Mouse (Mus musculus): ENCODE results near the gene Gm10518. TPM values are rescaled to one million over a fixed set of nuclear protein-coding genes. Genes with fewer than 3 reads are reported as not detected.

The Gm10518 gene
- not detected in 2 replicates for polyA plus RNA-seq (2015; fragmentation: Nextera tagmentation; extraction: Ambion mirVana)

DNA sequence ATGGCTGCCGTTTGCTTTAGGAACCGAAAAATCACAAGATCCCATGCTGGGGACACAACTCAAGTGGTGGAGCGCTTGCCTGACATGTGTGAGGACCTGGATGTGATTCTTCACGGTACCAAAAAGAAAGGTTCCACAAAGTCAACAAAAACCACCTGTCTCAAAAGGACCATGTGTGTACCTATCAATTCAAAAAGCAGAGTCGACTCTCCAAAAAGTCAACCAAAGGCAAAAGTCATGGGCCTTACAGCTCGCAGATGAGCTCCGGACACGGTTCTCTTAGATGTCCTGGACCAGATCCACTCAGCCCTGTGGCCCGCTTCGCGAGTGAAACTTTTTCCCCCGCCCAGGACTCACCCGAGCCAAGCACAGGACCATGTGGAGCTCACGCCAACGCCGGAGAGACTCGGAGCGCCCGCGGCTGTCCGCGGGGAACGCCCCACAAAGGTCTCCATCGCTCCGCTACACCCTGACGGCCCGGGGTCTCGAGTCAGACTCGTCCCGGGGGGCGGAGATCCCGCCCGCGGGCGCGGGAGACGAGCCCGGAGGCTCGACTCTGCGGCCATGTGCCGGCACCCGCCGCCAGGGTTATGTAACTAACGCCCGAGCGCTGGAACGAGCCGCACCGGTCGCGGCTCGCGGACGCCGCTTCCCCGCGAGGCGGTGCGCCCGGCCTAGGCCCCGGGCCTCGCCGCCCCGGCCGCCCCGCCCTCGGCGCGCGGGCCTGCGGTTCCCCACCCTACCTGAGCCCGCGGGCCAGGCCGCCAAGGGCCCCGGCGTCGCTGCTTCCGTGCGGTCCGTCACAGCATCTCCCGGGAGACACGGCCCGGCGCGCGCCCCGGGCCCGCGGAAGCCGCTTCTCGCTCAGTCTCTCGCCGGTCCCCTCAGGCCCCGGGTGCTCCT is at the start of gene Gm10518:
Gm10518 (plus strand) TSS at position 767 of the 903 bp plus-strand sequence.
- H3K9me3 ChIP-seq = no peaks in the 10 kb centered on the region
- H3K4me1 ChIP-seq = peaks cover 25% of the 10 kb centered on the region
- H3K36me3 ChIP-seq = peaks cover 15% of the 10 kb centered on the region
- H3K4me3 ChIP-seq = peak within 1 kb of the TSS; percentile 69
- peak within 1 kb of the TSS; percentile 98 for H3K27ac ChIP-seq (replicated peaks)
- no peaks in the 10 kb centered on the region for H3K27me3 ChIP-seq (replicated peaks)
- WGBS = under 1% methylated on average over 85 of the region's 94 CpGs
- peak within 1 kb of the TSS; percentile 89 for H3K4me2 ChIP-seq
- ATAC-seq (ENCODE audit: extremely low read depth, insufficient number of reproducible peaks, low FRiP score, low TSS enrichment) = peak; percentile 59
- H3K9ac ChIP-seq = peak within 1 kb of the TSS; percentile 97

GRCm38 (mm10) chr1:179756477-179756876 is 46.7 kb upstream of the Gm10518 start:
- H3K9me3 ChIP-seq = no peaks in the 10 kb centered on the region
- no peak overlapping the region for H3K9ac ChIP-seq
- ATAC-seq (ENCODE audit: extremely low read depth, insufficient number of reproducible peaks, low FRiP score, low TSS enrichment) = no peak
- H3K4me3 ChIP-seq = no peak overlapping the region
- peaks cover 86% of the 10 kb centered on the region for H3K36me3 ChIP-seq
- no peak overlapping the region for H3K27ac ChIP-seq (replicated peaks)
- H3K4me2 ChIP-seq = no peak overlapping the region
- no peaks in the 10 kb centered on the region for H3K27me3 ChIP-seq (replicated peaks)
- H3K4me1 ChIP-seq = no peaks in the 10 kb centered on the region

GRCm38 (mm10) chr1:179760086-179760485 is 43.1 kb upstream of the Gm10518 start:
- no peak overlapping the region for H3K27ac ChIP-seq (replicated peaks)
- H3K36me3 ChIP-seq = peaks cover 91% of the 10 kb centered on the region
- H3K4me2 ChIP-seq = no peak overlapping the region
- no peaks in the 10 kb centered on the region for H3K9me3 ChIP-seq
- no peak overlapping the region for H3K4me3 ChIP-seq
- H3K4me1 ChIP-seq = no peaks in the 10 kb centered on the region
- no peak for ATAC-seq (ENCODE audit: extremely low read depth, insufficient number of reproducible peaks, low FRiP score, low TSS enrichment)
- 90% methylated on average over 5 of the region's 5 CpGs for whole genome bisulfite sequencing
- no peak overlapping the region for H3K9ac ChIP-seq
- H3K27me3 ChIP-seq (replicated peaks) = no peaks in the 10 kb centered on the region

DNA sequence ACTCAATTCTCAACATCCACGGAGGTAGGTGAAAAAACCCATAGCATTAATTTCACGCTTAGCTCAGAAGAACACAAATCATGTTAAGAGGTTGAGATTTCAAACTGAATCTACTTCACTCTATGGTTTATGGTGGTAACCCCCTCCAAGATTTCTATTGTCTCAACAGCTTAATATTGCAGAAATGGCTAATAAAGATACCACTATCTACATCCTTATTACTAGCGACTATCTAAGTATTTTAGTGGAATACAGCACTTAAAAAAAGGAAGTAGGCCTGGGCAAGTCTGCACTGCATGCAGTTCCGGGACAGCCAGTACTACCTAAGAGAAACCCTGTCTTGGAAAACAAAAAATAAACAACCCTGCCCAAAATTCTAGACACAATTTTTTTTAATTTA is 42.6 kb upstream of the Gm10518 start:
- Histone ChIP-seq H3K4me3 (no peak overlapping the region), H3K4me1 (no peaks in the 10 kb centered on the region), H3K9ac (no peak overlapping the region), H3K27ac (replicated peaks) (no peak overlapping the region), H3K27me3 (replicated peaks) (no peaks in the 10 kb centered on the region), H3K4me2 (no peak overlapping the region), H3K9me3 (no peaks in the 10 kb centered on the region), H3K36me3 (peaks cover 91% of the 10 kb centered on the region)
- WGBS = 89% methylated on average over 4 of the region's 4 CpGs
- no peak for ATAC-seq (ENCODE audit: extremely low read depth, insufficient number of reproducible peaks, low FRiP score, low TSS enrichment)

DNA sequence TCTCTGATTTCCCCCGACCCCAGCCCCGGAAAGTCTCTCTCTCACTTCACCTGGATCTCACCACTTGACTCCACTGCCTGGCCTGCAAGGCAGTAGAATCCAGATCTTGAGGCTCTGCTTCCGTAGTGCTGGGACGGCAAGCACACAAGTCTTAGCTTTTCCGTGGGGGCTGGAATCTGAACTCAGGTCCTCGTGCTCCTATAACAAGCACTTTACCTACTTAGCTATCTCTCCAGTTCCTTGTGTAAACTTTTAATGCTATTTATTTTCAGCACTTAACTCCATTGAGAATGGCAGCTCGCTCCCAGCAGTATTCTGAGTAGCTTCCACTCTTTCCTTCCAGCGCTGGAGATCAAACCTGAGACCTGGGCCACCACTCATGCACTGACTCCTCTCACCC is 26.3 kb upstream of the Gm10518 start:
- Histone ChIP-seq H3K27ac (replicated peaks) (no peak overlapping the region), H3K9me3 (no peaks in the 10 kb centered on the region), H3K36me3 (peaks cover 94% of the 10 kb centered on the region), H3K9ac (no peak overlapping the region), H3K4me1 (no peaks in the 10 kb centered on the region), H3K27me3 (replicated peaks) (no peaks in the 10 kb centered on the region), H3K4me3 (no peak overlapping the region), H3K4me2 (no peak overlapping the region)
- ATAC-seq (ENCODE audit: extremely low read depth, insufficient number of reproducible peaks, low FRiP score, low TSS enrichment) = no peak
- 89% methylated on average over 8 of the region's 8 CpGs for WGBS

DNA sequence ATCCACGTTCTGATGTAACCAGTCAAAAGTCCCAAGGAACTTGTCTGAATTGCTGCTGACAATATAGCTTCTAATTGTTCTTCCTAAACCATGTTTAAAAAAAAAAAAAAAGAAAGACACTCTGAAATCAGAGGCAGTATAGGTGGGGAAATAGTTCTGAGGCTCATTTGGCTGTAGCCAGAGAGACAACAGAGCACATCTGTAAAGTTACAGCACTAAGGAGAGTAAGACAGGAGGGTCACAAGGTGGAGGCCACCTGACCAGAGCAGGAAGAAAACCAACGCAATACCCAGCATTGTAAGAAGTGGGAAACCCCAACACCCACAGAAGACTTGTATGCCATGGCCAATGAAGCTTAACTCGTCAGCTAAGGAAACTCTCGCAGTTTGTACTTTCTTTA is 19.1 kb upstream of the Gm10518 start:
- Histone ChIP-seq H3K27ac (replicated peaks) (no peak overlapping the region), H3K4me3 (no peak overlapping the region), H3K9ac (no peak overlapping the region), H3K9me3 (no peaks in the 10 kb centered on the region), H3K4me2 (no peak overlapping the region), H3K27me3 (replicated peaks) (no peaks in the 10 kb centered on the region), H3K4me1 (no peaks in the 10 kb centered on the region), H3K36me3 (peaks cover 89% of the 10 kb centered on the region)
- 87% methylated on average over 4 of the region's 4 CpGs for WGBS
- no peak for ATAC-seq (ENCODE audit: extremely low read depth, insufficient number of reproducible peaks, low FRiP score, low TSS enrichment)

- ATAC-seq (ENCODE audit: extremely low read depth, insufficient number of reproducible peaks, low FRiP score, low TSS enrichment) = no peak
- no peak overlapping the region for H3K9ac ChIP-seq
- 88% methylated on average over 5 of the region's 5 CpGs for WGBS
- H3K27ac ChIP-seq (replicated peaks) = no peak overlapping the region
- H3K27me3 ChIP-seq (replicated peaks) = no peaks in the 10 kb centered on the region
- no peak overlapping the region for H3K4me3 ChIP-seq
- no peaks in the 10 kb centered on the region for H3K9me3 ChIP-seq
- H3K4me2 ChIP-seq = no peak overlapping the region
- peaks cover 89% of the 10 kb centered on the region for H3K36me3 ChIP-seq
- H3K4me1 ChIP-seq = no peaks in the 10 kb centered on the region
Observed at GRCm38 (mm10) chr1:179785502-179785901, 17.7 kb upstream of the Gm10518 start.

DNA sequence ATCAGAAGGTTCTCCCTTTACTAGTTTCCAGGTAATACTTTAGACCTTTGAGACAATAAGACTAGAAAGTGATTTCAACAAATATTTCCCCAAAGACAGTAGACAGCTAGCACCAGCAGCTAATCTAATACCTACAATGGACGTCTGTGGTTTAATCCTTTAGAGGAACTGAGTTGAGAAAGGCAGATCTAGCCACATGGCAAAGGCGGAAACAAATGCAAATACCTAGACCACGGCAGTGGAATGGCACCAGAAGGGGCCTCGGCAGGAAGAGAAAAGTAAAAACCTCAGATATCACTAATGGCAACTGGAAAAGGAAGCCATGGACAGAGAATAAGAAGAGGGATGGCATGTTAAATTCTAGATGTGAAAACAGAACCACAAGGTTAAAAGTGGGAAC is 15.9 kb upstream of the Gm10518 start:
- ATAC-seq (ENCODE audit: extremely low read depth, insufficient number of reproducible peaks, low FRiP score, low TSS enrichment) = no peak
- no peaks in the 10 kb centered on the region for H3K9me3 ChIP-seq
- WGBS = 78% methylated on average over 4 of the region's 4 CpGs
- H3K27me3 ChIP-seq (replicated peaks) = no peaks in the 10 kb centered on the region
- H3K36me3 ChIP-seq = peaks cover 91% of the 10 kb centered on the region
- no peaks in the 10 kb centered on the region for H3K4me1 ChIP-seq
- no peak overlapping the region for H3K9ac ChIP-seq
- no peak overlapping the region for H3K4me3 ChIP-seq
- no peak overlapping the region for H3K4me2 ChIP-seq
- no peak overlapping the region for H3K27ac ChIP-seq (replicated peaks)

- no peak for ATAC-seq (ENCODE audit: extremely low read depth, insufficient number of reproducible peaks, low FRiP score, low TSS enrichment)
- Histone ChIP-seq H3K4me1 (peaks cover 19% of the 10 kb centered on the region), H3K9me3 (no peaks in the 10 kb centered on the region), H3K27me3 (replicated peaks) (no peaks in the 10 kb centered on the region), H3K4me2 (no peak overlapping the region), H3K4me3 (no peak overlapping the region), H3K27ac (replicated peaks) (no peak overlapping the region), H3K36me3 (peaks cover 51% of the 10 kb centered on the region), H3K9ac (no peak overlapping the region)
Observed at GRCm38 (mm10) chr1:179798794-179799193, 4.4 kb upstream of the Gm10518 start.

GRCm38 (mm10) chr1:179803513-179804139 is 450 bp downstream of the Gm10518 start, which contains the start of gene Ahctf1:
Ahctf1 (minus strand) TSS chr1:179803680.
- under 1% methylated on average over 56 of the region's 56 CpGs for WGBS
- Histone ChIP-seq H3K36me3 (peaks cover 8% of the 10 kb centered on the region), H3K27ac (replicated peaks) (peak within 1 kb of the TSS; percentile 98), H3K4me3 (peak within 1 kb of the TSS; percentile 69), H3K4me2 (peak within 1 kb of the TSS; percentile 89), H3K9ac (peak within 1 kb of the TSS; percentile 97), H3K9me3 (no peaks in the 10 kb centered on the region), H3K4me1 (peaks cover 32% of the 10 kb centered on the region), H3K27me3 (replicated peaks) (no peaks in the 10 kb centered on the region)
- peak; percentile 94 for ATAC-seq (ENCODE audit: extremely low read depth, insufficient number of reproducible peaks, low FRiP score, low TSS enrichment)

GRCm38 (mm10) chr1:179804140-179804881 is 1.1 kb downstream of the Gm10518 start:
- Histone ChIP-seq H3K4me3 (peak overlapping the region; percentile 69), H3K27me3 (replicated peaks) (no peaks in the 10 kb centered on the region), H3K9me3 (no peaks in the 10 kb centered on the region), H3K9ac (peak overlapping the region; percentile 97), H3K36me3 (peaks cover 3% of the 10 kb centered on the region; the same call in 1 of the 2 replicates), H3K27ac (replicated peaks) (peak overlapping the region; percentile 98), H3K4me1 (peaks cover 32% of the 10 kb centered on the region), H3K4me2 (peak overlapping the region; percentile 89)
- WGBS = 29% methylated on average over 11 of the region's 11 CpGs
- ATAC-seq (ENCODE audit: extremely low read depth, insufficient number of reproducible peaks, low FRiP score, low TSS enrichment) = no peak
